Mouse (Mus musculus) testis, adult 2 months (tissue): ENCODE data around the gene Nos1ap. TPM values are rescaled to one million over a fixed set of nuclear protein-coding genes. Genes with fewer than 3 reads are reported as not detected.

ENCODE experiments used
- H3K27ac ChIP-seq: fragments of 200-500 bp; 2 replicates; pipeline ENCODE4 v1.5.1; 2012; ENCODE audit warnings: low read depth, low read length; ENCODE audit not compliant: control insufficient read depth, insufficient read depth
- H3K27me3 ChIP-seq: fragments of 200-500 bp; 2 replicates; pipeline ENCODE4 v1.6.1; 2012; ENCODE audit warnings: mild to moderate bottlenecking, low read length, moderate library complexity; ENCODE audit not compliant: control insufficient read depth, insufficient read depth
- H3K36me3 ChIP-seq: fragments of 200-500 bp; 2 replicates; pipeline ENCODE4 v1.6.1; 2012; ENCODE audit warnings: mild to moderate bottlenecking, low read length; ENCODE audit not compliant: control insufficient read depth, insufficient read depth
- H3K4me1 ChIP-seq: fragments of 200-500 bp; 2 replicates; pipeline ENCODE4 v1.6.1; 2012; ENCODE audit warnings: low read length; ENCODE audit not compliant: control insufficient read depth, insufficient read depth
- H3K4me3 ChIP-seq: fragments of 200-500 bp; 2 replicates; pipeline ENCODE4 v1.5.1; 2012; ENCODE audit warnings: low read depth, mild to moderate bottlenecking, low read length, moderate library complexity, mixed read lengths; ENCODE audit not compliant: control insufficient read depth
- CTCF ChIP-seq: fragments of 200-500 bp; IDR thresholded peaks from 2 replicates; pipeline ENCODE4 v1.5.1; 2012; ENCODE audit warnings: low read depth, mild to moderate bottlenecking, inconsistent platforms, low read length, moderate library complexity; ENCODE audit not compliant: control insufficient read depth, insufficient read depth, insufficient replicate concordance
- POLR2A ChIP-seq: fragments of 200-500 bp; IDR thresholded peaks from 2 replicates; pipeline ENCODE4 v1.6.1; 2012; ENCODE audit warnings: low read depth, mild to moderate bottlenecking, inconsistent platforms, low read length, moderate library complexity; ENCODE audit not compliant: control insufficient read depth
- polyA plus RNA-seq: library from polyadenylated mRNA; depleted of rRNA; stranded (reverse); fragments of >200 nt; gene quantifications from 2 replicates; pipeline ENCODE4 v1.2.3, GENCODE M21; 2012

Nos1ap gene
- polyA plus RNA-seq, 1 experiment, result 2.1 TPM

DNA sequence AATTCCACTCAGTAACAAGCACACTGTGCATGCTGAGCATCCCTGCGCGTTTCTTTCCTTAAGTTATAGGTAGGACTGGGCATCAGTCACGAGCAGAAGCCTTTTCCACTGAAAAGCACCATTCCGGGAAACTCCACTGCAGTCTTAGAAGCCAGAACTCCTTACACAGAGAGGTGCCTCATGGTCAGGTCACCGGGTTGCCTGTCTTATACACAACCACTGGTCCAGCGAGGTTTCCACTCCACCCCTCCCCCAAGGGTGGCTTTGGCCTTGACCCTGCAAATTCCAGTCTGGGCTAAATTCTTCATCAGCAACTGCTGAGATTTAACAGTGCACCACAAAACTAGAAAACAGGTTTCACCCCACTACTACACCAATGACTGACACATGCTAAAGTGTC lies 1.3 kb downstream of the Nos1ap start:
- TF ChIP-seq CTCF (no peak), POLR2A (no peak)
- Histone ChIP-seq H3K27ac (no peak overlapping the region), H3K4me3 (no peak overlapping the region), H3K36me3 (no peaks in the 10 kb centered on the region), H3K4me1 (peaks cover 11% of the 10 kb centered on the region), H3K27me3 (no peaks in the 10 kb centered on the region)

DNA sequence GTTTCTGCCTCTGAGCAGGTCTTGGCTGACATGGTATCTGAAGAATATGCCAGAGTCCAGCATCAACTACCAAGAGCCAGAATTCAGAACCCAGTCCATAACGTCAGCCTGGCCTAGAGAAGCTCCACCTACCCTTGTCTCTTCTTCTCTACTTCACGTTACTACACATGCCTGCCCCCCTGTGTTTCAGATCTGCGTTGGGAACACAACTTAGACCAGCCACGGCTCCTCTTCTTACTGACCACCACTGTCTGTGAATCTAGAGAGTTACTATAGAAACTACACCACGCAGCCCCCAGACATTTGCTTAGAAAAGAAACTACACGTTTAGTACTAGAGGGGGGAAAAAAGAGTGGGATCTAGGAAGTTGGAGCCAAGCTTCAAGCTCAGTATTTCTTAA lies 2.9 kb downstream of the Nos1ap start:
- Histone ChIP-seq H3K4me1 (peaks cover 11% of the 10 kb centered on the region), H3K27me3 (no peaks in the 10 kb centered on the region), H3K27ac (no peak overlapping the region), H3K4me3 (no peak overlapping the region), H3K36me3 (no peaks in the 10 kb centered on the region)
- no peak for TF ChIP-seq CTCF
- no peak for TF ChIP-seq POLR2A

DNA sequence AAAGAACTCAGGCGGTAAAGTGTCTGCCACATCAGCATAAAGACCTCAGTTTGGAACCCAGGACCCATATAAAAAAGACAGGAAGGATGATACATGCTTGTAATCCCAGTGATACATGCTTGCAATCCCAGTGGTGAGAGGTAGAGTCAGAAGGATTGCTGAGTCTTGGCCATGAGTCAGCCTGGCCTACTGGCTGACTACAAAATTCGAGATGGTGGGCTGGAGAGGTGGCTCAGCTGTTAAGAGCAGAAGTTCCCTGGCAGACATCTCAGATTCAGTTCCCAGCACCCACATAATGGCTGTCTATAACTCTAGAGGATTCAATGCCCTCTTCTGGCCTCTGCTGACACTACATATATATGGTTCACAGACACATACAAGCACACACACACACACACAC lies 5.7 kb downstream of the Nos1ap start:
- Histone ChIP-seq H3K27ac (no peak overlapping the region), H3K4me1 (peaks cover 1% of the 10 kb centered on the region; the same call in 1 of the 2 replicates), H3K36me3 (no peaks in the 10 kb centered on the region), H3K27me3 (no peaks in the 10 kb centered on the region), H3K4me3 (no peak overlapping the region)
- TF ChIP-seq POLR2A, result no peak

DNA sequence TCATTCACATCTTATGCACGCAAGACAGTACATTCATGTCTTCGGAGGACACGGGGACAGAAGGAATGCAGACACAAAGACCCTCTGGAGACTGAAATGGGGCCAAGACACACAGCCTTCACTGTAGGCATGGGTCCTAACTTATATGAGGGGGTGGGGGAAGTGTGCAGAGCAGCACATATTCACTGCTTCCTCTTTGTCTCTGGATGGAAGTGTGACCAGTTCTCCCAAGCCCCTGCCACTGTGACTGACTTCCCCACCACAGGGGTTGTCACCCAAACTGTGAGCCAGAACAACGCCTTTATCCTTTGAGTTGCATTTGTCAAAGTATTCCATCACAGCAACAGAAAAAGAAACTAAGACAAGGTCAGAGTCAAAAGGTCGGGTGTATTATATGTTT lies 7.3 kb downstream of the Nos1ap start:
- H3K4me3 ChIP-seq, result no peak overlapping the region
- no peak overlapping the region for H3K27ac ChIP-seq
- H3K36me3 ChIP-seq, result no peaks in the 10 kb centered on the region
- no peaks in the 10 kb centered on the region for H3K4me1 ChIP-seq
- no peaks in the 10 kb centered on the region for H3K27me3 ChIP-seq
- TF ChIP-seq CTCF, result no peak
- no peak for TF ChIP-seq POLR2A

- H3K4me1 ChIP-seq, result no peaks in the 10 kb centered on the region
- H3K27me3 ChIP-seq, result no peaks in the 10 kb centered on the region
- TF ChIP-seq CTCF (no peak), POLR2A (no peak)
- H3K4me3 ChIP-seq, result no peak overlapping the region
- no peaks in the 10 kb centered on the region for H3K36me3 ChIP-seq
- no peak overlapping the region for H3K27ac ChIP-seq
Measured at GRCm38 (mm10) chr1:170580485-170581110, 9.1 kb downstream of the Nos1ap start.

GRCm38 (mm10) chr1:170579476-170579875 lies 10.2 kb downstream of the Nos1ap start:
- TF ChIP-seq CTCF, result no peak
- TF ChIP-seq POLR2A, result no peak
- Histone ChIP-seq H3K27ac (no peak overlapping the region), H3K4me1 (no peaks in the 10 kb centered on the region), H3K4me3 (peak overlapping the region; percentile 71), H3K36me3 (no peaks in the 10 kb centered on the region), H3K27me3 (no peaks in the 10 kb centered on the region)

- Histone ChIP-seq H3K4me3 (peak overlapping the region; percentile 71), H3K27ac (no peak overlapping the region), H3K4me1 (no peaks in the 10 kb centered on the region), H3K36me3 (no peaks in the 10 kb centered on the region), H3K27me3 (no peaks in the 10 kb centered on the region)
- no peak for TF ChIP-seq CTCF
- TF ChIP-seq POLR2A, result no peak
Measured at GRCm38 (mm10) chr1:170579063-170579462, 10.6 kb downstream of the Nos1ap start.

DNA sequence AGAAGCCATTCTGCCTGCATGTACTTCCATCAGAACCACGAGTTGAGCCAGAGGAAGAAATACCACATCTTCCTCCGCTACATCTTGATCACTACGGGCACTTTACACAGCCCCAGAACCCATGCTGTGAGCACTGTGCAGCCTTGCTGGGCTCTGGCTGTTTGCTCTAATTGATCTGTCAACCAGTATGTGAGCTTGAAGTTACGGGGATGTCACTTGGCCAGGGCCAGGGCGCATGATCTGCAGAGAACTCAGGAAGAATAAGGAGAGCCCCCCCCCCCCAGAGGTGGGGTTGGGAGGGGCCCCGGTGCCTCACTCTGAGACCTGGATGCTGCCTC lies 13.0 kb downstream of the Nos1ap start:
- no peaks in the 10 kb centered on the region for H3K4me1 ChIP-seq
- H3K27me3 ChIP-seq, result no peaks in the 10 kb centered on the region
- H3K4me3 ChIP-seq, result no peak overlapping the region
- no peak overlapping the region for H3K27ac ChIP-seq
- H3K36me3 ChIP-seq, result no peaks in the 10 kb centered on the region
- TF ChIP-seq CTCF (no peak), POLR2A (no peak)
